Mouse (Mus musculus) hindbrain, postnatal 0 days (tissue): ENCODE measurements around the gene Xrcc4. TPM values are rescaled to one million over a fixed set of nuclear protein-coding genes. Genes with fewer than 3 reads are reported as not detected.

ENCODE experiments used
- ATAC-seq: fragments of 200-750 bp; cut with Nextera tagmentation; 2 replicates; pipeline ENCODE4 v1.8.0; 2017; ENCODE audit warnings: mild to moderate bottlenecking, moderate TSS enrichment, moderate library complexity
- DNase-seq: peaks from one replicate; pipeline ENCODE4 v3.0.0-alpha.2; 2015; ENCODE audit warnings: low spot score
- H3K27ac ChIP-seq: fragments of 300-500 bp; sonication (generic); 2 replicates; pipeline ENCODE4 v1.5.1; 2014; ENCODE audit warnings: mild to moderate bottlenecking
- H3K27me3 ChIP-seq: fragments of 300-500 bp; sonication (generic); 2 replicates; pipeline ENCODE4 v1.6.1; 2014; ENCODE audit warnings: low read length, mixed read lengths; ENCODE audit not compliant: insufficient read depth
- H3K36me3 ChIP-seq: fragments of 300-500 bp; sonication (generic); 2 replicates; pipeline ENCODE4 v1.6.1; 2014; ENCODE audit warnings: low read length, mixed read lengths; ENCODE audit not compliant: insufficient read depth
- H3K4me1 ChIP-seq: fragments of 300-500 bp; sonication (generic); 2 replicates; pipeline ENCODE4 v1.6.1; 2014; ENCODE audit warnings: antibody characterized with exemption, low read length, mixed read lengths; ENCODE audit not compliant: insufficient read depth
- H3K4me2 ChIP-seq: fragments of 300-500 bp; sonication (generic); 2 replicates; pipeline ENCODE4 v1.6.1; 2014; ENCODE audit warnings: low read depth, mild to moderate bottlenecking, low read length, moderate library complexity, mixed read lengths
- H3K4me3 ChIP-seq: fragments of 300-500 bp; sonication (generic); 2 replicates; pipeline ENCODE4 v1.5.1; 2014; ENCODE audit warnings: low read length
- H3K9ac ChIP-seq: fragments of 300-500 bp; sonication (generic); replicated peaks from 2 replicates; pipeline ENCODE4 v1.6.1; 2014; ENCODE audit warnings: mild to moderate bottlenecking, low read length, moderate library complexity, mixed read lengths
- H3K9me3 ChIP-seq: fragments of 300-500 bp; sonication (generic); 2 replicates; pipeline ENCODE4 v1.6.1; 2016; ENCODE audit warnings: low read length, mixed read lengths
- CTCF ChIP-seq: IDR thresholded peaks from 2 replicates; pipeline ENCODE4 v1.5.1; 2016; ENCODE audit warnings: antibody characterized with exemption, control low read depth, low read depth
- WGBS: fragments of 180-500 bp; shearing (Covaris S2); extraction: QIAGEN DNeasy Blood & Tissue Kit; methylation state at CpG from one replicate; pipeline ENCODE4 v1.1.7; 2014; 5-methylcytosine and 5-hydroxymethylcytosine counted together
- polyA plus RNA-seq: library from polyadenylated mRNA; unstranded; fragments of >200 nt; fragmentation: Nextera tagmentation; extraction: Ambion mirVana; gene quantifications from 2 replicates; pipeline ENCODE4 v1.2.1, GENCODE M21; 2015
- total RNA-seq: library from RNA; depleted of rRNA; stranded (reverse); fragments of >200 nt; gene quantifications from 2 replicates; pipeline ENCODE4 v1.2.3, GENCODE M21; 2014

Xrcc4 gene
- total and polyA plus RNA-seq, 2 experiments from 2014 or later, result 6.4 to 17.4 TPM

- Histone ChIP-seq H3K9me3 (no peaks in the 10 kb centered on the region), H3K27ac (no peak overlapping the region), H3K4me3 (no peak overlapping the region), H3K9ac (no peak overlapping the region), H3K27me3 (no peaks in the 10 kb centered on the region), H3K4me1 (no peaks in the 10 kb centered on the region), H3K4me2 (no peak overlapping the region), H3K36me3 (no peaks in the 10 kb centered on the region)
- no peak for TF ChIP-seq CTCF
- ATAC-seq (no peak), DNase-seq (no peak)
Observed at GRCm38 (mm10) chr13:89809024-89809423, 280.4 kb downstream of the Xrcc4 start.

- ATAC-seq, result no peak
- H3K4me3 ChIP-seq, result no peak overlapping the region
- no peak overlapping the region for H3K4me2 ChIP-seq
- TF ChIP-seq CTCF, result no peak
- H3K27ac ChIP-seq, result no peak overlapping the region
- no peaks in the 10 kb centered on the region for H3K4me1 ChIP-seq
- DNase-seq, result no peak
- 79% methylated on average over 2 of the region's 2 CpGs for WGBS
- no peaks in the 10 kb centered on the region for H3K9me3 ChIP-seq
- H3K9ac ChIP-seq, result no peak overlapping the region
- no peaks in the 10 kb centered on the region for H3K36me3 ChIP-seq
- no peaks in the 10 kb centered on the region for H3K27me3 ChIP-seq
Observed at GRCm38 (mm10) chr13:89801901-89802300, 287.5 kb downstream of the Xrcc4 start.

GRCm38 (mm10) chr13:89797721-89798120, 291.7 kb downstream of the Xrcc4 start:
- Histone ChIP-seq H3K9me3 (no peaks in the 10 kb centered on the region), H3K36me3 (no peaks in the 10 kb centered on the region), H3K27ac (no peak overlapping the region), H3K4me3 (no peak overlapping the region), H3K9ac (no peak overlapping the region), H3K4me1 (no peaks in the 10 kb centered on the region), H3K4me2 (no peak overlapping the region), H3K27me3 (no peaks in the 10 kb centered on the region)
- DNase-seq, result peak; percentile 52
- no peak for TF ChIP-seq CTCF
- 19% methylated on average over 3 of the region's 3 CpGs for WGBS
- peak; percentile 85 for ATAC-seq

- Histone ChIP-seq H3K4me3 (no peak overlapping the region), H3K27ac (no peak overlapping the region), H3K4me2 (no peak overlapping the region), H3K9ac (no peak overlapping the region), H3K27me3 (no peaks in the 10 kb centered on the region), H3K4me1 (no peaks in the 10 kb centered on the region; the same call in 1 of the 2 replicates), H3K9me3 (no peaks in the 10 kb centered on the region), H3K36me3 (no peaks in the 10 kb centered on the region)
- WGBS, result 68% methylated on average over 5 of the region's 5 CpGs
- ATAC-seq (no peak), DNase-seq (no peak)
- TF ChIP-seq CTCF, result no peak
Observed at GRCm38 (mm10) chr13:89791475-89791874, 297.9 kb downstream of the Xrcc4 start.

- Histone ChIP-seq H3K9me3 (no peaks in the 10 kb centered on the region), H3K9ac (no peak overlapping the region), H3K27ac (no peak overlapping the region), H3K4me2 (no peak overlapping the region), H3K36me3 (no peaks in the 10 kb centered on the region), H3K4me1 (no peaks in the 10 kb centered on the region), H3K4me3 (no peak overlapping the region), H3K27me3 (no peaks in the 10 kb centered on the region)
- DNase-seq (no peak), ATAC-seq (no peak)
- WGBS, result 70% methylated on average over 2 of the region's 2 CpGs
- no peak for TF ChIP-seq CTCF
Observed at GRCm38 (mm10) chr13:89782886-89783285, 306.5 kb downstream of the Xrcc4 start.

DNA sequence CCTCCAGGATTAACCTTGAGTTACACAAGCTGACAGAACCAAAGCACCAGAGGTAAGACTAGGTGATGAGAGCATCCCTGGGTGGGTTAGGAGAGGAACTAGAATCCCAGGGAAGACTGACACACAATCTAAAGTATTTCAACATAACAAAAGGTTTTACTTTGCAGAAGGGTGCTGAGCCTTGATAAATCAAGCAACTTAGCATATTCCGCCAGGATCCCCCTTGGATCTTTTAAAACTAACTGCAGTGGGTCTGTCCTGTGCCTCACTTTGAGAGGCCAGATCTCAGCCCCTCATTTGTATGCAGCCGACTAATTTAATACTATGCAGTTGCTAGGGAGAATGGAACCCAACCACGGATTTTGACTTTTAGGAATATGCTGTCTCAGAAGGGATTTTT, 309.1 kb downstream of the Xrcc4 start:
- no peaks in the 10 kb centered on the region for H3K27me3 ChIP-seq
- ATAC-seq, result no peak

GRCm38 (mm10) chr13:89779208-89779911, 310.0 kb downstream of the Xrcc4 start:
- peak; percentile 69 for TF ChIP-seq CTCF
- H3K36me3 ChIP-seq, result no peaks in the 10 kb centered on the region
- H3K27ac ChIP-seq, result no peak overlapping the region
- ATAC-seq (peak; percentile 56; the same call in 1 of the 2 replicates), DNase-seq (peak; percentile 92)
- no peaks in the 10 kb centered on the region for H3K9me3 ChIP-seq
- H3K27me3 ChIP-seq, result no peaks in the 10 kb centered on the region
- WGBS, result 58% methylated on average over 7 of the region's 7 CpGs
- no peak overlapping the region for H3K4me2 ChIP-seq
- no peak overlapping the region for H3K4me3 ChIP-seq
- no peaks in the 10 kb centered on the region for H3K4me1 ChIP-seq
- no peak overlapping the region for H3K9ac ChIP-seq

More for the DNA sequence above, 309.1 kb downstream of the Xrcc4 start:
- TF ChIP-seq CTCF, result no peak
- Histone ChIP-seq H3K4me3 (no peak overlapping the region), H3K4me1 (no peaks in the 10 kb centered on the region), H3K4me2 (no peak overlapping the region), H3K27ac (no peak overlapping the region), H3K9ac (no peak overlapping the region), H3K36me3 (no peaks in the 10 kb centered on the region), H3K9me3 (no peaks in the 10 kb centered on the region)
- WGBS, result 40% methylated on average over 3 of the region's 3 CpGs
- DNase-seq, result peak; percentile 4
